Mouse (Mus musculus) spleen, adult 2 months (tissue): ENCODE measurements around the gene Tns3. TPM values are rescaled to one million over a fixed set of nuclear protein-coding genes. Genes with fewer than 3 reads are reported as not detected.

Source experiments
- DNase-seq, 2 experiments: peaks; one replicate each; pipeline versions ENCODE4 v3.0.0 to v3.0.0-alpha.2; 2012 to 2021; ENCODE audit warnings: low spot score in 2 of 2, low read depth in 1 of 2
- H3K27ac ChIP-seq: fragments of 200-500 bp; 2 replicates; pipeline ENCODE4 v1.5.1; 2012; ENCODE audit warnings: low read length, inconsistent platforms; ENCODE audit not compliant: insufficient read depth
- H3K27me3 ChIP-seq: fragments of 200-500 bp; 2 replicates; pipeline ENCODE4 v1.6.1; 2012; ENCODE audit warnings: mild to moderate bottlenecking, moderate library complexity, low read length, inconsistent platforms; ENCODE audit not compliant: control insufficient read depth, insufficient read depth
- H3K36me3 ChIP-seq: fragments of 200-500 bp; 2 replicates; pipeline ENCODE4 v1.6.1; 2012; ENCODE audit warnings: mild to moderate bottlenecking, low read length, inconsistent platforms; ENCODE audit not compliant: control insufficient read depth, insufficient read depth
- H3K4me1 ChIP-seq: fragments of 200-500 bp; 2 replicates; pipeline ENCODE4 v1.6.1; 2011; ENCODE audit warnings: inconsistent platforms; ENCODE audit not compliant: control insufficient read depth, insufficient read depth, insufficient read length
- H3K4me3 ChIP-seq: fragments of 200-500 bp; 2 replicates; pipeline ENCODE4 v1.5.1; 2011; ENCODE audit warnings: mild to moderate bottlenecking, inconsistent platforms; ENCODE audit not compliant: insufficient read depth, insufficient read length; ENCODE audit errors: extremely low read depth
- CTCF ChIP-seq: fragments of 200-500 bp; IDR thresholded peaks from 2 replicates; pipeline ENCODE4 v1.5.1; 2011; ENCODE audit warnings: mild to moderate bottlenecking, inconsistent platforms; ENCODE audit not compliant: insufficient read depth, insufficient read length, insufficient replicate concordance; ENCODE audit errors: extremely low read depth
- POLR2A ChIP-seq: fragments of 200-500 bp; IDR thresholded peaks from 2 replicates; pipeline ENCODE4 v1.6.1; 2011; ENCODE audit warnings: low read depth, low read length, inconsistent platforms
- WGBS: fragments of 180-500 bp; shearing (Covaris S2); methylation state at CpG from one replicate; pipeline ENCODE4 v1.1.7; 2018; 5-methylcytosine and 5-hydroxymethylcytosine counted together
- polyA plus RNA-seq: library from polyadenylated mRNA; depleted of rRNA; stranded (reverse); fragments of >200 nt; gene quantifications from 2 replicates; pipeline ENCODE4 v1.2.3, GENCODE M21; 2012

Gene Tns3
- polyA plus RNA-seq, 1 experiment: 39.7 TPM

- no peak overlapping the region for H3K4me3 ChIP-seq
- peaks cover 3% of the 10 kb centered on the region; the same call in 1 of the 2 replicates for H3K4me1 ChIP-seq
- no peak for DNase-seq
- no peak overlapping the region for H3K27ac ChIP-seq
- 20% methylated on average over 9 of the region's 9 CpGs for WGBS
- no peaks in the 10 kb centered on the region for H3K27me3 ChIP-seq
- TF ChIP-seq CTCF (no peak), POLR2A (no peak)
- H3K36me3 ChIP-seq: no peaks in the 10 kb centered on the region
Observed at GRCm38 (mm10) chr11:8557006-8557405, 107.3 kb downstream of the Tns3 start.

GRCm38 (mm10) chr11:8551710-8552109 lies 112.6 kb downstream of the Tns3 start:
- WGBS: 73% methylated on average over 5 of the region's 5 CpGs
- H3K27me3 ChIP-seq: no peaks in the 10 kb centered on the region
- no peak overlapping the region for H3K4me3 ChIP-seq
- no peak for DNase-seq
- TF ChIP-seq POLR2A: no peak
- TF ChIP-seq CTCF: no peak
- H3K36me3 ChIP-seq: no peaks in the 10 kb centered on the region; the same call in 1 of the 2 replicates
- no peak overlapping the region for H3K27ac ChIP-seq
- no peaks in the 10 kb centered on the region for H3K4me1 ChIP-seq

- no peaks in the 10 kb centered on the region for H3K27me3 ChIP-seq
- H3K36me3 ChIP-seq: peaks cover 1% of the 10 kb centered on the region; the same call in 1 of the 2 replicates
- WGBS: 65% methylated on average over 5 of the region's 5 CpGs
- H3K4me1 ChIP-seq: no peaks in the 10 kb centered on the region
- no peak overlapping the region for H3K27ac ChIP-seq
- TF ChIP-seq CTCF (no peak), POLR2A (no peak)
- H3K4me3 ChIP-seq: no peak overlapping the region
- no peak for DNase-seq
Observed at GRCm38 (mm10) chr11:8547661-8548060, 116.7 kb downstream of the Tns3 start.

- DNase-seq: peak in 1 of 2 experiments; percentile 32
- peaks cover 1% of the 10 kb centered on the region; the same call in 1 of the 2 replicates for H3K36me3 ChIP-seq
Observed at GRCm38 (mm10) chr11:8545798-8546197, 118.5 kb downstream of the Tns3 start.

GRCm38 (mm10) chr11:8544355-8544754 lies 120.0 kb downstream of the Tns3 start:
- DNase-seq: no peak
- no peaks in the 10 kb centered on the region for H3K4me1 ChIP-seq
- 76% methylated on average over 6 of the region's 6 CpGs for WGBS
- H3K27me3 ChIP-seq: no peaks in the 10 kb centered on the region
- peaks cover 1% of the 10 kb centered on the region; the same call in 1 of the 2 replicates for H3K36me3 ChIP-seq
- TF ChIP-seq CTCF (no peak), POLR2A (no peak)
- H3K27ac ChIP-seq: no peak overlapping the region
- H3K4me3 ChIP-seq: no peak overlapping the region

More at GRCm38 (mm10) chr11:8545798-8546197, 118.5 kb downstream of the Tns3 start:
- Histone ChIP-seq H3K27me3 (no peaks in the 10 kb centered on the region), H3K4me1 (no peaks in the 10 kb centered on the region), H3K4me3 (no peak overlapping the region), H3K27ac (no peak overlapping the region)
- TF ChIP-seq CTCF (peak; percentile 47; the same call in 1 of the 2 replicates), POLR2A (no peak)
- WGBS: 95% methylated on average over 1 of the region's 1 CpGs

- WGBS: 96% methylated on average over 9 of the region's 9 CpGs
- no peak for TF ChIP-seq POLR2A
- no peak for TF ChIP-seq CTCF
- DNase-seq: no peak
Observed at GRCm38 (mm10) chr11:8541222-8541815, 123.0 kb downstream of the Tns3 start.

More at GRCm38 (mm10) chr11:8541222-8541815, 123.0 kb downstream of the Tns3 start:
- Histone ChIP-seq H3K36me3 (0 out of 2 replicates have a peak, but pooled peaks cover 3% of the 10 kb centered on the region), H3K4me1 (no peaks in the 10 kb centered on the region), H3K27me3 (no peaks in the 10 kb centered on the region), H3K27ac (no peak overlapping the region), H3K4me3 (no peak overlapping the region)
